Mouse (Mus musculus) urinary bladder, postnatal 25 days (tissue): ENCODE data around the gene Gpn3.

ENCODE experiments used
- DNase-seq: peaks from one replicate; pipeline ENCODE4 v3.0.0; 2022; ENCODE audit warnings: low spot score

Gene Gpn3

DNA sequence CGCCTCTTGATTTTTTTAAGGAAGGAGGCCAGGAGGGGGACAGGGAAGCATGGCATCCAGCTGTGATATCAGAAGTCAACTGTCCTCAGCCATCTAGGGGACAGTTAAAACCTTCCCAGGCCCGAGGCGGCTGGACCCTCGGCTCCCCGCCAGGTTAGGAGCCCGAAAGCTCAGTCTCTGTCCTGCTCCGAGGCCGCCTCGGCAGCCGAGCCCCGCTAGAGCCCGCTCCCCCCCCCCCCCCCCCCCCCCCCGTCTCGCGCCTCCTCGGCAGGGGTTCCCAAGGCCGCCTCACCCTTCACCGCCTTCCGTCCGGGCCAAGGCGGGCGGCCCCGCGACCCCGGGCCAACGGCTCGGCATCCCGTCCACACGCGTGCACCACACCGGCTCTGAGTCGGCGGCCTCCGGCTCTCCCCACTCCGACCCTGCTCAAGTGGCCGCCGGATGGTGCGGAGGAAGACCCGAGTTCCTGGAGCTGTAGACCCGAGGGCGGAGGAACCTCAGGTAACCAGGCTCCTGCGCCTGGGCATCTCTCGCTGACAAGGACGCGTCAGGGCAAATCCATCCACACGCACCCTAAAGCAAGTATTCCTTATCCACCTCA, at the start of gene Gpn3:
Gene Gpn3 (plus strand): TSS at position 286 of the 601 bp plus-strand sequence.
- DNase-seq, result no peak

DNA sequence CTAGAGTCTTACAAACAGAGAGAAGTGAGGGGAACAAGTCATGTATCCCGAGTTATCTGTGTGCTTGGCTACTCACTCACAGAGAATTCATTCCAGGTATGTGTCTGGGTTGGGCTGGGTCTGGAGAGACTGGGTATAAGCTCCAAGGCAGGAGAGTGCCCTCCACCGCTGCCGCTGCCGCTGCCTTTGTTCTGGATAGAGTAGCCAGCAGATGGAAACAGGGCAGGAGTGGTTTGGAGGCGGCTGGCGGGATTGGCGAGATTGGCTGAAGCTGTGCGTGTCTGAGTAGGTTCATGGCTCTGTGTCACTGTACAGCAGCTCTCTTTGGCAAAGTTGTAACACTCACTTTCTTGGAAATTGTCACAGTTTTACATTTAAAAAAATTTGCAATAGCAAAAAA, 48.2 kb upstream of the Gpn3 start:
- DNase-seq, result no peak

DNA sequence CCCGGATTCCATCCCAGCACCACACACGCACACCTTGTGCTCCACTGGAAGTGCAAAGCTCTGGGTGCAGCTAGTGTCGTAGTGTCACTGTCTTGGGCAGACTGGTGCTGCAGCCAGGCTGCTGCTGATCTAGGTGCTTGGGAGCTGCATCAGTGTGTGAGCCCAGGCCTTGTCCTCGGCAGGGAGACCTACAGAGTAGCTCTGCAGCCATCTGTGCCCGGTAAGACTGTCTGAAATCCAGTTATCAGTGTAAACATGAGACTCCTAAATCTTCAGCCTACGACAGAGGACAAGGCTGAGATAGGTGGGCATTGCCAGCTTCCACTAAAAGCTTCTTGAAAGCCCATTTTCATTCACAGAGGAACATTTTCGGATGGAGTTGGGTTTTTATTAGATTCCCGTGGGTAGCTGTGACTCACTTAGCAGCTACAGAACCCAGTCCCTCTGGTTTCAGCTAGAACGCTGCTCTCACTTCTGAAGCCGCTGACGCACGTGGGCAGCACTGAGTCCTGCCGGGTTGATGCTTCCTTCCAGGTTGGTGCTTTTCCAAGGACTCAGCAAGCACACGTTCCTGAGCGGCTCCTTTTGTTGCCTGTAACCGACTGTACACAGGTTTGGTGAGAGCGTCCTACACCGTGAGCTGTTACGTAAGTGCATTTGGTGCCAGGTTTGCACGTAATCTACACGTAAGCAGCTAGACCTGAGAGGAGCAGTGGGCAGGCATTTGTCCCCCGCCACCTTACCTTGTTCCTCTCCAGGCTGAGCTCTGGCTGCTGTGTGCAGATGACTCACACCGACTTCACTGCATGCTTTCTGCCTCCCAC, 46.9 kb upstream of the Gpn3 start:
- DNase-seq, result no peak

DNA sequence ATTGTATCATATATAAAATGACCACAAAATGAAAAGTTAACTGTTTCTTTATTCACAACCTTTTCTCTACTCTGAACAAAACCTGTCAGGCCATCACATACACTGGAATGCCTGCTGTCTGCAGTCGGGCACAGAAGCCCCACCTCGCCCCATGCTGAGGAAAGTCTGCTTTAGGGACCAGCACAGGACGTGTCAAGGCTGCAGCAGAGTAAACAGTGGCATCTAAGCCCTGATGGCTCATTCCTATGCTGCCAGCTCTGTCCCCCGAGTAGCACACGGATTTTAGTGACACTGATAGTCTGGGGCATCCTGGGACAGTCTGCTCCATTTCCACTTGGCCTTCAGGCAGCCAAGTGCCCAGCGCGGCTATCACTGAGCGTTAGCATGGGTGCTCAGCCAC, 46.2 kb upstream of the Gpn3 start:
- no peak for DNase-seq

DNA sequence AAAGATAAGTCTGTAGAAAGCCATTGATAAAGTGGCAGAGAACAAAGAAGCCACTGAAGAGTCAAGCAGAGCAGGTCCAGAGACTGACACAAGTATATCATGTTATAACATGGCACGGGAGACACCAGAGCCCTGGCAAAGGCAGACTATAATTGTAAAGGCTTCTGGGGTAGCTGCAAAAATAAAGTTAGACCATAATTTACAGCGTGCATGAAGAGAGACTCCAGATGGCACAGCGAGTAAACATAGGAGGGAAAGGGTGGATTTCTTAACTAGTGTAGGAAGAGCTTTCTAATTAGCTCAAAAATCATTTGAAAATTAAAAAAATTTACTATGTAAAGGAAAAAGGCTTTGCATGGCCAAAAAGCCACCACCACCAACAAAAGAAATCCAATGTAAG, 44.4 kb upstream of the Gpn3 start:
- no peak for DNase-seq

DNA sequence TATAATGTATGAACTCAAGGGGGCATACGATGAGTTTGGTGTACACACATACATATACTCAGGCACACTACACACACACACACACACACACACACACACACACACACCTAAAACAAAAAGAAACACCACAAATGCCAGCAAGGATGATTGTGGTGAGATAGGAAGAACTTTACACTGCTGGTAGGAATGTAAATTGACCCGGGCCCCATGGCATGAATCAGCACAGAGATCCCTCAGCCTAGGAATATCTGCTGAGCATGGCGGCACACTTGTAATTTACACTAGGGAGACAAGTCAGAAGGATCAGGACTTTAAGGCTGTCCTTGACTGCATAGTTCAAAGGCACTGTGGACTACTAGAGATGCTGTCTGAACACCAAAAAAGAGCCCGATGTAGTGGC, 41.4 kb upstream of the Gpn3 start:
- DNase-seq, result no peak

DNA sequence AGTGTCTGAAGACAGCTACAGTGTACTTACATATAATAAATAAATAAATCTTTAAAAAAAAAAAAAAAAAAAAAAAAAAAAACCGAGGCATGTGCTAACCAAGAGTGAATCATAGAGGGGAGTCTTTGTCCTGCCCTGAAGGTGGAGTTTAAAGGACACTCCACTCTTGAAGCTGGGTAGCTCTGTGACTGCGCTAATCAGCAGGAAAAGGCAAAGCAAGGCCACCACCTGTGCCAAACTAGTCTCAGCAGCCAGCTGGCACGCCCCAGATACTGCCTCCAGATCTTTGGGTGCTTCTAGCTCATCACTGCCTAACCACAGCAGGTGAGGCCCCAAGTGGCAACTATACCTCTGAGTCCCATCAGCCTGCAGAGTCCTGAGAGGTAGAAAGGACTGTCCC, 37.0 kb upstream of the Gpn3 start:
- DNase-seq, result no peak

DNA sequence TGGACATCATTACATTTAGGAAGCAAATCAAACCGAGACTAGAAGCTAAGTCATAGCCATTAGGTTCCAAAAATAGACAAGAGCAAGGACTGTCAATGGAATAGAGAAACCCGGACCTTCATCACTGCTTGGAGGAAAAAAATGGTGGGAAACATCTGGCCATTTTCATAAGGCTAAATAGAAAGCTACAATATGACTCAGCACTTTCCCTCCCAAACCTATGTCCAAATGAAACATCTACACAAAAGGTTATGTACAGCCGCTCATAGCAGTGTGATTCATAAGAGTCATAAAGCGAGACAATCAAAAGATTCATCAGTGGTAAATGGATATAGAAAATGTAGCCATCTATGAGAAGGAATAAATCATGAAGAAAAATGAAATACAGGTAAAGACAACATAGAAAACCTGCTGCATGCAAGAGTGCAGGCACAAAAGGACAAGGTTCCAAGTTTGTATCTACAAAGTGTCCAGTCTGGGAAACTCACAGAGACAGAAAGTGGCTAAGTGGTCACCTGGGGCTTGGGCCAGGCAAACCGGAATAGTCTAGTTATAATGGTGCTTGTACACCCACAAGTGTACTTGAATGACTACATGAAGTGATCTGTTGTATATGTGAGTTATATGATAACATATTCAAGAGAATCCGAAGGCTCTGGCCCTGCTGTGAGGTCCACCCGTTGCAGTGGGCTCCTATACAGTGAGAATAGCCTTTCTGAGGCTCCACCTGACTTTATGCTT, 35.0 kb upstream of the Gpn3 start:
- DNase-seq, result no peak

DNA sequence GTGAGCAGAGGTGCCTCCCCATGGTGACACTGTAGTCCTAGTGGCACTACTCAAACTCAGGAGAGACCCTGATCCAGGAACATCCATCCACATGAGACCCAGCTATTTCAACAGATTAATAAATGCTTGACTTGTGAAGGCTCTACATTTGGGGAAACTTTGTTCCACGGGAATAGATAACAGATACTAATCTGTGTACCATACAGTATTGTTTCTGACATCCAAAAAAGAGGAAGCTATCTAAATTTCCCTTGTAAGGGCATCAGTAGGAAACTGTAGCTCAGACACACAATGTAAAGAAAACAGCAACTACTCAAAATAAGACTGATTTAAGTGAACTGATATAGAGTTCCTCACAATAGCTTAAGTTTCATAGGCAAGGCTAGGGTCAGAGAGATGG, 28.8 kb upstream of the Gpn3 start:
- DNase-seq, result no peak

DNA sequence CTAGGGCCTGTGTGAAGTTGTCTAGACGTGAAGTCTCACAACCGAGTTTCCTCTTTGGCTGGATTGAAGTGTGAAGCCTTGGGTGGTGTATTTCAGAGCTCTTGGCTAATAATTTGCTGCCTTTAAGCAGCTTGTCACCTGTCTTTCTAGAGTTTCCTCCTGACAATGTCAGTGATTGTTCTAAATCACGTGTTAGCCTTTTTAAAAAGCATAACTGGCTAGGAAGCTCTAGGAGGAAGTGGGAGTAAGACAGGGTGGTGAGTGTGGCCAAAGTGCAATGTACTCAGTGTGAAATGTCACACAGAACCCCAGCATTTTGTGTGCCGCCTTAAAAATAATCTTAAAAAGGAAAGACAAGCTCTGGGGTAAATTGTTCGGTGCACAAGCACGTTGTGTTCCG, 27.9 kb upstream of the Gpn3 start:
- no peak for DNase-seq

DNA sequence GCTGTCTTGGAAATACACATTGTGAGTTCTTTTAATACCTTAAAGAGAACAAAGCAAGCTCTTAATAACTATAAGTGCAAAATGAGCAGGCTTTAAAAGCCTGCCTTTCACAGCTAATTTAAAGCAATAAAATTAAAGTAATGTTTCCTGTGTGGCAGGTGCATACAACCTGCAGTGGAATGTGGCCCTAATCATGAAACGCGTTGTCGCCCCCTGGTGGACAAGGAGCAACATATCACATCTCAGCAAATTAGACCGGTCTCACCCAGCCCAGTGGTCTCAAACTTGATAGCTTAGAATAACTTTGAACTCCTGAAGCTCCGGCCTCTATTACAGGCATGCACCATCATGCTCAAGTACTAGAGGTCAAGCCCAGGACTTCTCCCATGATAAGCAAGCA, 27.4 kb upstream of the Gpn3 start:
- DNase-seq, result peak; percentile 87

DNA sequence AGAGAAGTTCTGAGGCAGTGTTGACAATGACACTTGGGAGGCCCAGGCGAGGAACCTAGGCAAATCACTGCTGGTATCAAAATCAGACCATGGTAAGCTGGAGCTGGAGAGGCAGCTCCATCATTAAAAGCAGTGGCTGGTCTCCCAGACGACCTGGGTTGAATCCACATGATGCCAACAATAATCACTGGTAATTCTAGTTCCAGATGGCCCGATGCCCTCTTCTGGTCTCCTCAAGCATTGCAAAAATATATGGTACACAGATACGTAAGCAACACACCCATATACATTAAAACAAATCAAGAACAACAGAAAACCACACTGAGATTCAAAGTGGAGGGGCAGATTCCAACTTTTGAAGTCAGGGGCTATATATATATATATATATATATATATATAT, 25.9 kb upstream of the Gpn3 start:
- DNase-seq, result no peak

DNA sequence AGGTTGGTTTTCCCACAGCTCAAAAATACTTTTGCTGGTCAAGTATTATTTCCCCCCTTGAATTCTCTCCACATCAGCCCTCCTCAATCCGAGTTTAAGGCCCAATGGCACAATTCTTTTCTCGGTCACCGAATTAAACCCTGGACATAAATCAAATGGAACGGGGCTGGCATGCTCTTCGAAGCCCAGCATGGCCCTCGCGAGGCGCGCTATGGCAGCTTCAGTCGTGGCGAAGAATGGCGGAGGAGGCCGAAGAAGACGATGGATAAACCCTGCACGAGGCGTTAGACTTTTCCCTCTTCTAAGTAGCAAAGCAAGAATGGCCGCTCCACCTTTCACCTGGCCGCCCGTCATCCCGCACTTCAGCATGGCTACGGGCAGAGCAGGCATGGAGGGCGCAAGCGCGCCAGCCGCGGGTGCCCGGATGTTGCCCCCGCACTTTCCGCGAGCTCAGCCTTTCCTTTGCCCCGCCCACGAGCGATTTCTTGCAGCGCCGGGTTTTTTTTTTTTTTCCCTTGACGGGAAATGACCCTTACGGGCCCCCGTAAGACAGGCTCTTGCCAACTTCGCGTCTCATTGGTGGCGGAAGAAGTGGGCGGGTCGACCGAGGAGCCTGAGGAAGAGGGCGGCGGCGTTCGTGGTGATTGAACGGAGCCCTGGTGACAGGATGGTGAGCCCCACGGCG, 17.7 kb upstream of the Gpn3 start, which contains the start of the genes Rad9b and Vps29:
Gene Rad9b (minus strand): TSS at position 427 of the 685 bp plus-strand sequence.
Gene Vps29 (plus strand): TSS at position 563 of the 685 bp plus-strand sequence.
- peak; percentile 98 for DNase-seq

DNA sequence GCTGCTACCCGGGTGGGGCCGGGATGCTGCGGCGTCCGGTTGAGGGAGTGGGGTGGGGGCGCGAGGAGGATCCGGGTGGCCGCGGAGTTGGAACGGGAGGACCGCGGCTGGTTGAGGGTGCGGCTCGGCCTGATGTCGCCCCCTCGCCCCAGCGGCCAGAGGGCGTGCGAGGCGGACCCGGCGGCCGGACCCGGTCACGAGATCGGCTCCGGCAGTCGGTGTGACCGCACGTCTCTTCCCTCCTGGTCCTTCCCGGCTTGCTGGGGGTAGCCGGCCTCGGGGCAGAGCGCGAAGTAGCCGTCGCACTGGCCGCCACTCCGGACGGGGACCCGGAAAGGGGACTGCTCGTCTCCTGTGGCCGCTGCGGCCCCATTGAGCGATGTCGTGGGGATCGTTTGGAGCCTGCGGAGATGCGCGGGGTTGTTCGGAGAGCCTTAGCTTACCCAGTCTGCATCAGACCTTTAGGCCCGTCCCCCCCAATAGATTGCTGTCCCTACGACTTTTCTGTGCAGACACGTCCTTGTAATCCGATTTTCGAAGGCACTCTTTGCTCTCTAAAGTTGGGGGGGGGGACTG, 17.1 kb upstream of the Gpn3 start:
- no peak for DNase-seq

DNA sequence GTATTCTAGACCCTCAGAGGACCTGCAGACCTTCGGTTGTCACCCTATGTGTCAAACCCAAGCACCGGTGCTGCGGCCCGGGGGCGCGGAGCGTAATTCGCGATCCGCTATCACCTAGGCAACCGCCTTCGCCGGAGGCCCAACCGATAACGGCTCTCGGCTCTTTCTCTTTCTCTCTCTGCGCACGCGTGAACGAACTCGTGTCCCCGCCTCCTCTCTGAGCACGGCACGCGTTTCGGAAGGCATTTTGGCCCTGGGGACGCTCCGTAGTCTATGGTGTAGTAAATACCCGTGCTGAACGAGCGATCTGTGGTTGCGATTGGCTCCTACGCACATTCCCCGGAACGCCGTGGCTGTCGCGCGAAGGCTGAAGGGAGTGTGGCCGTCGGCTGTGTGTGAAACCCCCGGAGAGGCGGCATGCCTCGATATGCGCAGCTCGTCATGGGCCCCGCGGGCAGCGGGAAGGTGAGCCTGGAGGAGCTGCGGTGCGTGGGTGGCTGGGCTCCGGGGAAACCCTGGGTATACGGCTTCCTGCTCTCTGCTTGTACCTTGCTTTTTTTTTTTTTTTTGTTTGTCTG, 605 bp downstream of the Gpn3 start, which contains the start of gene Fam216a:
Gene Fam216a (minus strand): TSS at position 173 of the 578 bp plus-strand sequence.
- peak; percentile 99 for DNase-seq

DNA sequence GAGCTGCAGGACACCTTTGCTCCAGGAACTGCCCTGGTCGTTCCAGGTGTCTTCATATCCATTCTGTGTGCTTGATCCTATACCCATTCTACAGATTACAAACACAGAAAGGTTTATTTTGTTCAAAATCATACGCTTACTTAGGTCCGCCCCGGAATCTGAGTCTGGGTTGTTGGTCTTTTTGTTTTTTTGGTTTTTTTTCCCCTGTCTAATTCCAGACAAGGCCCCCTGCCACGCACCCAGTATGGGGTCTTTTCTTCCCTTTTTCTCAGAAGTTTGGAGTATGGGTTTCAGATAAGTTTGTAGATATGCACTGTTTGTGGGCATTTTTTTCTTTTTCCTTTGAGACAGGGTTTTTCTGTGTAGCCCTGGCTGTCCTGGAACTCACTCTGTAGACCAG, 1.2 kb downstream of the Gpn3 start:
- DNase-seq, result no peak

DNA sequence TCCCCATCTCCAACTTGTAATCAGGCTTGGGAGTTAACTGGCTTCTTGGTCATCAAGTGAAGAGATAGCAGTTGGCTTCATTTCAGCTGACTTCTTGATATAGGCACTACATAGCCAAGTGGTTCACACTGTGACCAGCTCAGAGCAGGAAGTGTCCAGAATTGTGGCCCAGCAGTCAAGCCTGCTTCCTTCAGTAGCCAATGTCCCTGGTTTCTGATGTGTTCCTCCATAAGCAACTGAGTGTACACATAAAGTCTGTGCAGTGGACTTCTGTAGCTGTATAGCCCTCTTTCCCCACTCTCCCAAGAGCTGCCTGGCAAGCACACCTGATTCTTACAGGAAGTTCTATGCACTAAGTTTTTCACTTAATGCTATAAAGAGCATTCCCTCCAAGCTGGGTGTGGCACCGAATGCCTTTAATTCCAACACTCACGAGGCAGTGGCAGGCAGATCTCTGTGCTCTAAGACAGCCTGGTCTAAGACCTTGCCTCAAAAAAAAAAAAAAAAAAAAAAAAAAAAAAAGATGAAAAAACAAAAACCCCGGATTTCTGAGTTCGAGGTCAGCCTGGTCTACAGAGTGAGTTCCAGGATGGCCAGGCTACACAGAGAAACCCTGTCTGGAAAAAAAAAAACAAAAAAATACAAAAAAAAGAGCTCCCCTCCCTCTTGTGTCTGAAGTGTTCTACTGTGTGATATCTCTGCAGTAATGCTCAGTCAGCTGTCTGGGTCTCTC, 5.6 kb downstream of the Gpn3 start:
- no peak for DNase-seq

DNA sequence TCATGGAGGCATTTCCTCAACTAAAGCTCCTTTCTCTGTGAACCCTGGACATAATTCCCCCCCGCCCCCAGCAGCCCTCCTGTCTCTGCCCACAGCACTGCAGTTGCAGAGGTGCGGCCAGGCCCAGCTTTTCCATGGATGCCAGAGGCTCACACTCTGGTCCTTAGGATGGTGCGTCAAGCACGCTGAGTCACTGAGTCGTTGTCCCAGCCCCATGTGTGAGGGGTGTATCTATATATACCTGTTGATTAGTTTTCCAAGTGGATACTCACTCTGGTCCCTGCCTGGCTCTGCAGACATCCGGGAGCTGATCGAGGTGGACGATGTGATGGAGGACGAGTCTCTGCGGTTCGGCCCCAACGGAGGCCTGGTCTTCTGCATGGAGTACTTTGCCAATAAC, 6.5 kb downstream of the Gpn3 start:
- no peak for DNase-seq

DNA sequence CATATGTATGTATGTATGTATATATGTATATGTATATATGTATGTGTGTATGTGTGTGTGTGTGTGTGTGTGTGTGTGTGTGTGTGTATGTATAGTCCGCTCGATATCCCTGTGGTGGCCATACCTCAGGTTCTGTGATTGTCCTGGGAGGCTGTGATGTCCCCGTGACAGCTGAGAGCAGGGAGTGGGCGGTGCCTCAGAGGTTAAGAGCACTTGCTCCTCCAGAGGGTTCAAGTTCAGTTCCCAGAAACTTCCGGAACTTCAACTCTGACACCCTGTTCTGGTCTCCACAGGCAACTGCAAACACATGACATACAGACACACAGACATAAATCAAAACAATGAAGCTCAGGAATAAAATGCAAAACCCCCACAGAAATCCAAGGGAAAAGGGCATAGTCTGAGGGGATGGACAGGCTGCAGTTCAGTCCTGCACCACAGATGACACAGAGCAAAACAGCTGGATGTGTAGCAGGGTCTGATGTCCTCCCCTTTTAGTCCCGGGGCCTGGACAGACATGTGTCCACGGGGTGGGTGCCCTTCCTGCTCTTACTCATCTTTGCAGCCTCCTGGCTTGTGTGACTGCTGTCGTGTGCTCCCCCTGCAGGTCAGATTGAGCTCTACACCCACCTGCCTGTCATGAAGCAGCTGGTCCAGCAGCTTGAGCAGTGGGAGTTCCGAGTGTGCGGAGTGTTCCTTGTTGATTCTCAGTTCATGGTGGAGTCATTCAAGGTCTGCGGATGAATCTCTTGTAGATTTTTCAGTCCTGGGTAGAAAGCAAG, 7.9 kb downstream of the Gpn3 start:
- peak; percentile 59 for DNase-seq

DNA sequence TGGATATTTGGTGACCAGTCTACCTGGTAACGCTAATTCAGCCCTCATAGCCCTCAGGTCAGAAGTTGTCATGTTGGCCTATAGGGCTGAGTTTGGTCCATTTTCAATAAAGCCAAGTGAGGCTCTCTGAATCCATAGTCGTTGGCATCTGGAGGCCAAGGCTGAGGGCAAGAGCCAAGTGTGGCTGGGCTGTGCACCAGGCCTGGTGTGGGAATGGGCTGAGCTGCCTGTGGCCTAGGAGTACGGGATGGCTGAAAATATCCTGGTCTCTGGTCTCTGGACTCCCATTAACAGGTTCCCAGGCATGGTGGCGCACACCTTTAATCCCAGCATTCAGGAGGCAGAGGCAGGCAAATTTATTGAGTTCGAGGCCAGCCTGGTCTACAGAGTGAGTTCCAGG, 18.3 kb downstream of the Gpn3 start:
- no peak for DNase-seq
